Mouse (Mus musculus) liver, embryonic 14.5 days (tissue): ENCODE data around the gene Ikbke. TPM values are rescaled to one million over a fixed set of nuclear protein-coding genes. Genes with fewer than 3 reads are reported as not detected.
"Not testable (repeated sequence)": the region's sequence is repeated elsewhere in the genome, so short reads cannot be mapped to it uniquely, and the experiment has no call there.

ENCODE experiments used
- ATAC-seq: fragments of 200-750 bp; cut with Nextera tagmentation; 2 replicates; pipeline ENCODE4 v1.8.0; 2017; ENCODE audit warnings: moderate number of reproducible peaks, mild to moderate bottlenecking, moderate library complexity; ENCODE audit not compliant: insufficient read depth
- DNase-seq, 3 experiments: peaks; one replicate each; pipeline ENCODE4 v3.0.0-alpha.2; 2012 to 2013; ENCODE audit warnings: low read depth in 3 of 3, low spot score in 3 of 3
- H3K27ac ChIP-seq: fragments of 300-500 bp; sonication (generic); 2 replicates; pipeline ENCODE4 v1.5.1; 2014; ENCODE audit warnings: moderate library complexity, mild to moderate bottlenecking, control low read depth, inconsistent platforms
- H3K27me3 ChIP-seq: fragments of 300-500 bp; sonication (generic); 2 replicates; pipeline ENCODE4 v1.6.1; 2014; ENCODE audit warnings: mild to moderate bottlenecking, low read length, moderate library complexity; ENCODE audit not compliant: control insufficient read depth, insufficient read depth
- H3K36me3 ChIP-seq: fragments of 300-500 bp; sonication (generic); replicated peaks from 2 replicates; pipeline ENCODE4 v1.6.1; 2014; ENCODE audit warnings: low read depth; ENCODE audit not compliant: control insufficient read depth, insufficient read depth
- H3K4me1 ChIP-seq, 2 experiments: fragments of 200-500 bp in 1 of 2; fragments of 300-500 bp in 1 of 2; sonication (generic) in 1 of 2; replicated peaks; 2 replicates each; pipeline ENCODE4 v1.6.1; 2012 to 2014; ENCODE audit warnings: antibody characterized with exemption in 1 of 2, inconsistent platforms in 1 of 2, low read length in 1 of 2; ENCODE audit not compliant: control insufficient read depth in 2 of 2, insufficient read depth in 2 of 2
- H3K4me2 ChIP-seq: fragments of 300-500 bp; sonication (generic); 2 replicates; pipeline ENCODE4 v1.6.1; 2014; ENCODE audit warnings: low read depth, mild to moderate bottlenecking, control low read depth, moderate library complexity
- H3K4me3 ChIP-seq, 2 experiments: fragments of 200-500 bp in 1 of 2; fragments of 300-500 bp in 1 of 2; sonication (generic) in 1 of 2; 2 replicates each; pipeline ENCODE4 v1.5.1; 2012 to 2014; ENCODE audit warnings: low read depth in 2 of 2, low read length in 2 of 2, mild to moderate bottlenecking in 2 of 2, control low read depth in 1 of 2, inconsistent platforms in 1 of 2, moderate library complexity in 1 of 2; ENCODE audit not compliant: insufficient read depth in 1 of 2
- H3K9ac ChIP-seq: fragments of 300-500 bp; sonication (generic); replicated peaks from 2 replicates; pipeline ENCODE4 v1.6.1; 2014; ENCODE audit warnings: mild to moderate bottlenecking, control low read depth, moderate library complexity
- H3K9me3 ChIP-seq: fragments of 300-500 bp; sonication (generic); 2 replicates; pipeline ENCODE4 v1.6.1; 2016; ENCODE audit warnings: low read length, mixed read lengths; ENCODE audit not compliant: control insufficient read depth
- CTCF ChIP-seq: IDR thresholded peaks from 2 replicates; pipeline ENCODE4 v1.5.1; 2016; ENCODE audit warnings: antibody characterized with exemption, low read depth, control low read depth
- EP300 ChIP-seq: IDR thresholded peaks from 2 replicates; pipeline ENCODE4 v1.6.1; 2016; ENCODE audit warnings: antibody characterized with exemption, low read depth
- WGBS: fragments of 180-500 bp; shearing (Covaris S2); extraction: QIAGEN DNeasy Blood & Tissue Kit; methylation state at CpG from one replicate; pipeline ENCODE4 v1.1.7; 2014; ENCODE audit not compliant: insufficient replicate concordance; 5-methylcytosine and 5-hydroxymethylcytosine counted together
- polyA plus RNA-seq, 2 experiments: library from polyadenylated mRNA; depleted of rRNA in 1 of 2; stranded (reverse) in 1 of 2; unstranded in 1 of 2; fragments of >200 nt; fragmentation: Nextera tagmentation in 1 of 2; extraction: Ambion mirVana in 1 of 2; gene quantifications; 2 replicates each; pipeline versions ENCODE4 v1.2.1 to v1.2.3; 2012 to 2014

Ikbke gene
- 6.1 and 6.4 TPM in 2 replicates for polyA plus RNA-seq (2012; rRNA removed)
- 4.9 and 5.7 TPM in 2 replicates for polyA plus RNA-seq (2014; fragmentation: Nextera tagmentation; extraction: Ambion mirVana)

DNA sequence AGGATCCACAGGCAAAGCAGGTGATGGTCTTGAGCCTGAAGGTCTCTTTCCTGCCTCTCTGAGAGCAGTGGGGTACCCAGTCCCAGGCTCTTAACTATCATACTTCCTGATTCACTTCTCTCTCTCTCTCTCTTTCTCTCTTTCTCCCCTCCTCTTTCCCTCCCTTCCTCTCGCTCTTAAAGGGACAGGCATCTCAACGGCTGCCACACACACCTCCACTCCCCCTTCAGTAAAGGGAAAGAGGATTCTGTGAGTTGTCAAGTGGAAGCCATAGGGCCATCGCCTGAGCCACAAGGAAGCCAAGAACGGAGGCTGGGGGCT lies at the start of gene Ikbke:
Gene Ikbke (minus strand): TSS at position 151 of the 321 bp plus-strand sequence.
- 22% methylated on average over 4 of the region's 4 CpGs for WGBS
- Histone ChIP-seq H3K4me2 (peak within 1 kb of the TSS; percentile 29), H3K4me3 (peak within 1 kb of the TSS; percentile 21 to 36; a peak in 3 of 4 replicates), H3K27me3 (no peaks in the 10 kb centered on the region), H3K9ac (no peak within 1 kb of the TSS), H3K4me1 (peaks cover 0 to 13% of the 10 kb centered on the region in 2 experiments; a peak in 2 of 4 replicates), H3K27ac (no peak within 1 kb of the TSS), H3K36me3 (no peaks in the 10 kb centered on the region), H3K9me3 (no peaks in the 10 kb centered on the region)
- no peak for TF ChIP-seq CTCF
- ATAC-seq, result no peak
- no peak for DNase-seq

- DNase-seq, result peak in 1 of 3 experiments; percentile 4
- not testable (repeated sequence) for ATAC-seq, H3K9me3 ChIP-seq, H3K9ac ChIP-seq, H3K4me2 ChIP-seq, H3K4me1 ChIP-seq, H3K27me3 ChIP-seq, H3K4me3 ChIP-seq, H3K36me3 ChIP-seq, H3K27ac ChIP-seq
- 73% methylated on average over 1 of the region's 1 CpGs for WGBS
- peak; percentile 65 for TF ChIP-seq CTCF
Observed at GRCm38 (mm10) chr1:131329093-131329492, 49.7 kb upstream of the Ikbke start.

GRCm38 (mm10) chr1:131327167-131327566 lies 47.8 kb upstream of the Ikbke start:
- Histone ChIP-seq H3K9me3 (no peaks in the 10 kb centered on the region), H3K27me3 (no peaks in the 10 kb centered on the region), H3K9ac (no peak overlapping the region), H3K4me2 (no peak overlapping the region), H3K4me1 (no peaks in the 10 kb centered on the region), H3K36me3 (no peaks in the 10 kb centered on the region; the same call in none of the 2 replicates), H3K27ac (no peak overlapping the region), H3K4me3 (no peak overlapping the region)
- 71% methylated on average over 1 of the region's 1 CpGs for WGBS
- TF ChIP-seq EP300 (no peak), CTCF (no peak)
- ATAC-seq, result no peak
- DNase-seq, result no peak

DNA sequence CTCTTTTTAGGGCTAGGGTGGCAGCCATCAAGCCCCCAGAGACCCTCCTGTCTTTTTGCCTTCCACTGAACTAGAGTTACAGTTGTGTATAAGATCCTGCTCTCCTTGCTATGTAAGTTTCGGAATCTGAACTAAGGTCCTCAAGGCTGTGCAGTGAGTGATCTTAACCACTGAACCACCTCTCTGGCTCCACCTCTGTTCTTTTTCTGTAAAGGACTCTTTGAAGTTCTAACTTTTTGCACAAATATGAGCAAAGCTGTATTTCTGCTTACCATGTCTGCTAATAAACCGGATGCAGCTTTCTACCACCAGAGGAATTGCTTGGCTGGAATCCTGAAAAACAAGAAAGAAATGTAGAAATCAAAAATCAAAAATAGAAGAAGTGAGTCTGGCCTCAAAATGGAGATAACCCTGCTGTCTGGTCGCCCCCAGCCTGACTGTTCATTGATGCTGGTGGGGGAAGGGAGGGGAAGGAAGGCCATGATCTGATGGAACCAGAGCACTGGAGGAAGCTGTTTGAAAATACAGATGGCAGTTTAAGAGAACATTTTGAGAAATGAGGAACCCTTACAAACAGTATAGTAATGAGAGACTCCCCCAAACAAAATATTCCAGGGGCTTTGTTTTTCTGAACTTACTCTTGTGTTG lies 45.5 kb upstream of the Ikbke start:
- Histone ChIP-seq H3K27ac (no peak overlapping the region), H3K9me3 (no peaks in the 10 kb centered on the region), H3K4me3 (no peak overlapping the region), H3K4me2 (no peak overlapping the region), H3K4me1 (no peaks in the 10 kb centered on the region), H3K36me3 (no peaks in the 10 kb centered on the region; the same call in none of the 2 replicates), H3K27me3 (no peaks in the 10 kb centered on the region), H3K9ac (no peak overlapping the region)
- TF ChIP-seq CTCF (no peak), EP300 (no peak)
- 50% methylated on average over 3 of the region's 3 CpGs for WGBS
- no peak for ATAC-seq
- DNase-seq, result no peak

- H3K36me3 ChIP-seq, result no peaks in the 10 kb centered on the region; the same call in 1 of the 2 replicates
- H3K27ac ChIP-seq, result no peak overlapping the region
- no peaks in the 10 kb centered on the region for H3K4me1 ChIP-seq
- H3K9ac ChIP-seq, result no peak overlapping the region
- no peak overlapping the region for H3K4me3 ChIP-seq
- WGBS, result 72% methylated on average over 3 of the region's 3 CpGs
- no peak for ATAC-seq
- no peak overlapping the region for H3K4me2 ChIP-seq
- H3K9me3 ChIP-seq, result no peaks in the 10 kb centered on the region
- no peak for TF ChIP-seq EP300
- no peak for TF ChIP-seq CTCF
- no peaks in the 10 kb centered on the region for H3K27me3 ChIP-seq
- no peak for DNase-seq
Observed at GRCm38 (mm10) chr1:131319598-131320330, 40.4 kb upstream of the Ikbke start.
